Mouse (Mus musculus) liver, embryonic 14.5 days (tissue): ENCODE results near the gene Prdm15.

Experiments used
- CTCF ChIP-seq: IDR thresholded peaks from 2 replicates; pipeline ENCODE4 v1.5.1; 2016; ENCODE audit warnings: antibody characterized with exemption, low read depth, control low read depth
- EP300 ChIP-seq: IDR thresholded peaks from 2 replicates; pipeline ENCODE4 v1.6.1; 2016; ENCODE audit warnings: antibody characterized with exemption, low read depth

GRCm38 (mm10) chr16:97763990-97764340 lies 87.7 kb downstream of the Prdm15 start:
- TF ChIP-seq CTCF (no peak), EP300 (no peak)
